17 mouse cellular contexts compared by ENCODE assay signal in the genomic region with DNA sequence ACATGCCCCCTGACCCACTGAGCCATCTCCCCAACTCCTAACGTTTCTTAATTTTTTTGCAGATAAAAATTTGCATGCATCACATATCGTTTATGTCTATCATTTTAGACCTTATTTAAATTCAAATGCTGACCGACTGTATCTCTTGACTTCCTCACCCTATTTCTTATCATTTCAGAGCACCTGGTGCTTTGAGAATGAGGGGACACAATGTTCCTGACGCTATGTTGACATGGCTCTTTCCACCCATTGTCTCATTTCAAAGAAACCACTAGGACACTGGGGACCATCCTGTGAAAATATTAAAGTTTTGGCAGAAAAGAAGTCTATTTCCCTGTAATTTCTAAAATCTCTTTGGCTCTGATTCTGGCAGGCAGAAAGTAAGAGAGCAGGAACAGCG. TPM values are rescaled to one million over a fixed set of nuclear protein-coding genes. Genes with fewer than 3 reads are reported as not detected.
"Had no signal": no experiment of that assay in that cellular context is flagged by ENCODE, and none has a peak within 500 bp of the region (broad histone marks: within the 10 kb centered on the region; RNA-seq: fewer than 3 reads in every experiment).

No protein-coding gene starts in this region.

- H3K36me3 ChIP-seq: midbrain, embryonic 12.5 days had no signal

- H3K9ac ChIP-seq: limb, embryonic 15.5 days; midbrain, embryonic 12.5 days; neural tube, embryonic 13.5 days; stomach, embryonic 15.5 days had no signal

- H3K4me3 ChIP-seq: limb, embryonic 15.5 days; megakaryocyte, embryonic 14.5 days; midbrain, embryonic 12.5 days; neural tube, embryonic 13.5 days; stomach, embryonic 15.5 days had no signal

- H3K27me3 ChIP-seq: limb, embryonic 15.5 days; megakaryocyte, embryonic 14.5 days; midbrain, embryonic 12.5 days; neural tube, embryonic 13.5 days; stomach, embryonic 15.5 days had no signal

- H3K4me2 ChIP-seq: limb, embryonic 15.5 days; midbrain, embryonic 12.5 days; neural tube, embryonic 13.5 days; stomach, embryonic 15.5 days had no signal

- ATAC-seq: inflammation-experienced regulatory T-cells, adult 6 months; intestine, postnatal 0 days; midbrain, embryonic 16.5 days had no signal

- DNase-seq: kidney, adult 8-10 months; kidney, postnatal 25 days; layer of hippocampus, postnatal 36 days; lung, adult 18-20 months; lung, postnatal 4 days; retina, postnatal 1 day; right cerebral cortex, postnatal 4 days; spleen, adult 18-20 months; thymus, postnatal 14 days had no signal

- H3K27ac ChIP-seq: limb, embryonic 15.5 days; midbrain, embryonic 12.5 days; neural tube, embryonic 13.5 days; stomach, embryonic 15.5 days had no signal

- H3K4me1 ChIP-seq: limb, embryonic 15.5 days; midbrain, embryonic 12.5 days; stomach, embryonic 15.5 days had no signal

- H3K9me3 ChIP-seq: limb, embryonic 15.5 days; megakaryocyte, embryonic 14.5 days; midbrain, embryonic 12.5 days; neural tube, embryonic 13.5 days; stomach, embryonic 15.5 days had no signal

RNA-seq across cellular contexts. Expression of gene Fam19a4, which starts 56.7 kb away (rescaled TPM):
- polyA plus RNA-seq: inflammation-experienced regulatory T-cells, adult 6 months had no signal
